Mouse (Mus musculus) megakaryocyte-erythroid progenitor cell, adult 5-6 weeks (primary cell): Measurements from ENCODE around the gene Gnai2. TPM values are rescaled to one million over a fixed set of nuclear protein-coding genes. Genes with fewer than 3 reads are reported as not detected.
A peak's percentile ranks its signal among the peaks of the same experiment; 100 is the strongest.

Experiments
- ATAC-seq: replicated peaks from 2 replicates; pipeline ENCODE4 v1.8.0; 2016; ENCODE audit warnings: mild to moderate bottlenecking, inconsistent platforms; ENCODE audit not compliant: severe bottlenecking, poor library complexity, low FRiP score, low TSS enrichment
- total RNA-seq, 2 experiments: library from RNA; stranded (forward) in 1 of 2; stranded (reverse) in 1 of 2; fragments of 200-1000, 215-1000 nt in 1 of 2; fragments of >200 nt in 1 of 2; fragmentation: Nextera tagmentation in 1 of 2; gene quantifications; 2 replicates each; pipeline ENCODE4 v1.2.3; 2014 to 2017

The Gnai2 gene
- total RNA-seq, 2 experiments from 2014 or later: 225 to 228 TPM

DNA sequence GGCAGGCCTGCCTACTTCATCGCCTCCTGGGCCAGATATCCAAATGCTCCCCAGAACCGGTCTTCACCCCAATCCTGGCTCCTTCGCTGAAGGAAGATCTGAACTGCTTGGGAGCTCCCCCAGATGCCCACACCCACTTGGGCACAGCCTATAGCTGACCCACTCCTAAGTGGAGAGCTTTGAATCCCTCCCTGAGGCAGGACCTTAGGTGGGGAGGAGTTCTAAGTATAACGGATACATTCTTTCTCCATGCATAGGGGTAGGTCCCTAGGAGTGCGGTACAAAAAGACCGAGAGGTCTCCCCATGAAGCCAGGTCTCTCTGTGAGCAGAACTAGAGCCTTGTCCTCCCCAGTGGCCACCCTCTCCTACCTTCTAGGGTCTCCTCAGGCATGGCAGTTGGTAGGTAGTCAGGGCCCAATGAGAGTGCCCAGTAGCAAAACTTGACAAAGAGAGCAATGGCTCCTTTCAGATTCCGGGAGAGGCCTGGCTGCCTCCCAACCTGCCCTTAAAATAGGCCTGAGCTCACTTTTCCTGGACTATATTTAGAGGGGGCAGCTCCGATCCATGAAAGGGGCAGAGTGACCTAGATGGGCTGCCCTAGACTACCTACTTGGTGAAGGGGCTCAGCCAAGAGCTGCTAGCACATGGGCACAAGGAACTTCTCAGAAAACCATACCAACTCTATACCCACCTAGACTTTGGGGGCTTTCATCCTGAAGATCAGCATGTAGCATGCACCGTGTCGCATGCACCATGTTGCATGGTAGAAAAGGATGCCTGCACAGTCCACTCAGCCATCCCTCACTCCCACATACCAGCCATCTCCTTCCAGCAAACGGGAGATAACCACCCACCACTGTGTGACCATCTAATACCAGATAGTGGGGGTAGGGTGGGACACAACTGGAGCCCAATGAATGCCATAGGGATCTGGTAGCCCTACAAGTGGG lies 38.3 kb downstream of the Gnai2 start:
- no peak for ATAC-seq

DNA sequence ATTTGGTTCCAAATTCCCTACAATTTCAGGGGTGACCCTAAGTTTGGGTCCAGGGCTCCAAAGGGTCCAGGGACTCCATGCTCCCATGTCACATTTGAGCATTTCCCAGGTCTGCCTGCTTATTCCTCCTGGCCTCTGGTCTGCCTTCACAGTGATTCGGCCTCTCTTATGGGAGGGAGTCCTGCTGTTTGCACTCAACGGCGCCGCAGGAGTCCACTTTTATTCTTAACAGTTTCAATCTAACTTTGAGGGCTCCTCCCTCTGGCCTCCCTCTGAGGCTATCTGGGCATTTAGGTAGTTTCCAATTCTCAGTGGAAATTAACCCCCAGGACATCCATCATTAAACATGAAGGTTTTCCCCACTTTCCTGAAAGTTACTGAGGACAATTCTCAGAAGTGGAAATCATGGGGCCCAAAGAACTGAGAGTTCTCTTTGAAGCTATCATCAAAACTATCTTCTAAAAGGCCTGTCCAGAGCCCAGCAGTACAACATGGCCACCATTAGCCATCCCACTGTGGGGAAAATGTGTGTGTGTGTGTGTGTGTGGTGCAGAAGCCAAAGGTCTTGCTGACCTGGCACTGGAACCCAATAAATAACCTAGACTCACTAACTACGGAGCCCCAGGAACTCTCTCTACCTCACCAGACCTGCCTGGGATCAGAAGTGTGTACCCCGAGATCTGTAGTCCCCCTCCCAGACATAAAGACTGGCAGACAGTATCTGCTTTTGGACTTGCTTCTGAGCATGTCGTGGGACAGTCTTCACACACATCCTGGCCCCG lies 40.7 kb downstream of the Gnai2 start:
- no peak for ATAC-seq

DNA sequence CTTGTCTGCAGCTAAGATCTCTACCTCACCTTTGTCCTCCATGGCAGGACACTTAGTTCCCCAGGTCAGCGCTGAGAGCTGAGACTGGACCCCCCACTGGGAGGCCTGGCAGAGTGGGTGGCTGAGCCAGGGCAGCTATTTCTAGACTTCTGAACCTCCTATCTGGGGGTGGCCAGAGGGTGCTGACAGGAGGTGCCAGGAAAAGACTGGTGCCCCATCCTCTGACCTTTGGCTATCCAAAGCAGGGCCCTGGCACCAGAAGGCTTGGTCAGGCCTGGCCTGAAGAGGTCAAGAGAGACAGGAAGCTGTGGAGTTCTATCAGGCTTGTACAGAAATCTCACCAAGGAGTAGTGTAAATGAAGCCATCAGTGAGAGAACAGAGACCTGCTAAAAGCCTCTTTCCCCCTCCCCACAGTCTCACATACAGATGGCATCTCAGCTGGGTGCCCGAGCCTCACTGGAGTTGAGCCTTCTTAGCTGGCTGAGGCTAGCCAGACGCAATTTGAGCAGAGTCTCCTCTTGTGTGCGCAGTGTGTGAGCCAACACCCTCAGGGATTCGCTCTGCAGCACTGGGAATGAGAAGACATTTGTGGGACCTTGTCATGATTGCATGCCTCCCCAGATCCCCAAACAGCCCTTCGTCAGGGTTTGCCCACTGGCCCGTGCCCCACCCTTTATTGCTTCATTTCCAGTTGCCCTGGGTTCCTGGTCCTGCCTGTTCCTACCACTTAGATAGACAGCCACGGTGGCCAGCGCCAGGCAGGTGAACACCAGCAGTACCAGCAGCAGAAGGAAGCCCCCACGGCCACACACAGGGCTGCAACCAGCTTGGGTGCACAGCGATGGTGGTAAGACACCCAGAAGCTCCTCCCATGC lies 41.8 kb downstream of the Gnai2 start:
- no peak for ATAC-seq

DNA sequence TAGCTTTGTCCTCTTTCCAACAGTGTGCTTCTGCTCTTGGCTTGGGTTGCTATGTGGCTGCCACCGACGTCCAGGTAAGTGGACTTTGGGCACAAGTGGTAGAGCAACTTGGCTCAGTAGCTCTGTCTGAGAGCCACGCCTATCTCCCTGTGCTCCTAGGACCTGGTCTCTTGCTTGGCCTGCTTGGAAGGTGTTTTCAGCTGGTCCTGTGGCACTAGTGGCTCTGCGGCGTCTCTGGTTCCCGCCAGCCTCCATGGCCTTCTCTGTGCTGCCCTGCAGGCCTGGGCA lies 44.5 kb downstream of the Gnai2 start:
- no peak for ATAC-seq

DNA sequence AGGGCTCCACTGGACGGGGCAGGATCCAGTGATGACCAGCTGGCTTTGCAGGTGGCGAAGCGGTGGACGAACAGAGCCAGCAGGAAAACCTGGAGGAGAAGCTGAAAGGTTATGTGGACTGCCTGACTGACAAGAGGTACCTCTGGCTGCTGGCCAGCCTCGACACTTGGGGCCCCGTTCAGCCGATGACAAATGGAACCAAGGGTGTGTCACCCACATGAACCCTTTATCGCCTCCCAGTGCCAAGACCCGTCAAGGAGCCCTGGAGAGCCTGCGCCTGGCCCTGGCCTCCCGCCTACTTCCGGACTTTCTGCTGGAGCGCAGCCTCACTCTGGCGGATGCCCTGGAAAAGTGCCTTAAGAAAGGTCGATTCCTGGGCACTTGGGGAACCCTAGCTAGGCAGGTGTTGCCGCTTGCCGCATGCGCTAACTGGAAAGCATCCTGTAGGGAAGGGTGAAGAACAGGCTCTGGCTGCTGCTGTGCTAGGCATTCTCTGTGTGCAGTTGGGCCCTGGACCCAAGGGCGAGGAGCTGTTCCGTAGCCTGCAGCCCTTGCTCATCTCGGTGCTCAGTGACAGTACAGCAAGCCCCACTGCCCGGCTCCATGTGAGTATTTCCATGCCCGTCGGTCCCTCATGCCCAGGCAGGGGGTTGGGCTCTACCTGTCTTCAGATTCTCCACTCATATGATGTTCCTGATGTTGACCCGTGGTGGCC lies 45.0 kb downstream of the Gnai2 start:
- ATAC-seq: peak; percentile 49

DNA sequence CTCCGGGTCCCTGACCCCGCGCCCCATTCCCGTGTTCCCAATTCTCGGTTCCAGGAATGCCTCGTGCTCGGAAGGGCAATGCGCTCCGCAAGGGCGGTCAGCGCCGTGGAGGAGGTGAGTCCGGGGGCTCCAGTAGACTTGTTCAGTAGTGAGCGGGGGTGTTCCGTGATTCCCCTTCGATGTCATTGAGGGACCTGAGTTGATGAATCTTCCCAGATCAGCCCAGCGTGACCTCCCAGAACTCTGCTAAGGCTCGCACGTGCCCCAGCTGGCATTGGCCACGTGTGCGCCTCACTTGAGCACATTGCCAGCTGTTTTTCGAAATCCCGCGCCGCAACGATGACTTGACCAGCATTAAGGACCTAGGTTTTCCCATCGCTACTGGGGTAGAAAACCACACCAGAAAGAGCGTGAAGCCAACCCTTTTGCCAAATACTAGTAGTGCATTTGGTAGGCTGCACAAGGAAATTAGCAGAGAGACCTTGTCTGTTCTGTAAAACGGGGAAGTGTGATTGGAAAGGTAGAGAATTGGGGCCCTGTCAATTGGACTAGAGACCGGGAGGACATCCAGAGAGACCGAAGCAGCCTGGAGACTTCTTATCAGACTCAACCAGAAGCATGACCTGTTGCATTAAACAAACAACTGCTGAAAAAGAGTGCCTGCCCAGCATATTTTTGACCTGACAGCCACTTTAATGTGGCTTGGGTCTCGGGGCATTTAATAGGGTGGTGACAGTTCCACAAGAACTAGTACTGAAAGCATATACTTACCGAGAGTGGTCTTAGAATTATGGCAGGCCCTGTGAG lies 47.1 kb downstream of the Gnai2 start:
- peak; percentile 25 for ATAC-seq

DNA sequence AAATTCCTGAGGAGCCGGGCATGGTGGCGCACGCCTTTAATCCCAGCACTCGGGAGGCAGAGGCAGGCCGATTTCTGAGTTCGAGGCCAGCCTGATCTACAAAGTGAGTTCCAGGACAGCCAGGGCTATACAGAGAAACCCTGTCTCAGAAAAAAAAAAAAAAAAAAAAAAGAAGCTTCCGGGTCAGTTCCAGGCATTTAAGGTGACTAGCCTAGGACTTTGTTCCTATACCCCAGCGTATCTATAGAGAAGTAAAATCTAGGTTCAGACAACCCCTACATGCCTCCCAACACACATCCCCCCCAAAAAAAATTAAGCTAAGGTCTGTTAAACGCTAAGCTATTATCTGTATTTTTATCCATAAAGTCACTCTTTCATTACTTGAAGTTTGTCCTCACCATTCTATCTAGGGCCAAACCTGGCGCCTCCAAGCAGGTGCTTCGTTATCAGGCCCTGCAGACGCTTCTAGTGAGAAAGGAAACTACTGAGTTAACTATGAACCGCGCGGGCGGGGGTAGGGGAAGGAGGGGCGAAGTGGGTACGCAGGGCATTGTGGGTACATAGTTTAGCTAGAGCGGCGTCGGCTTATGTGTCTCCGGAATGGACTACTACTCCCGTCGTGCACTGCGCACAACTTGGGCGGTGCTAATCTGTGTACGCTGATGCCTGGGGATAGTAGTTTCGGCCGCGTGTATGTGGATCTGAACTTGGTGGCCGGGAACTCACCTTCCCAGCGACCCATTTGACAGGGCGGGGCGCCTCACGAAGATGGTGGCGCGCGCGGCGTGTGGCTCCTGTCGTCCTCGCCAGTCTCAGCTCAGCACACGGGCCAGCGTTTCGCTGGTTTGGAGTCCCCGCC lies 48.0 kb downstream of the Gnai2 start, which contains the start of gene Ifrd2:
Gene Ifrd2 (plus strand): TSS at position 669 of the 859 bp plus-strand sequence.
- ATAC-seq: peak; percentile 74

DNA sequence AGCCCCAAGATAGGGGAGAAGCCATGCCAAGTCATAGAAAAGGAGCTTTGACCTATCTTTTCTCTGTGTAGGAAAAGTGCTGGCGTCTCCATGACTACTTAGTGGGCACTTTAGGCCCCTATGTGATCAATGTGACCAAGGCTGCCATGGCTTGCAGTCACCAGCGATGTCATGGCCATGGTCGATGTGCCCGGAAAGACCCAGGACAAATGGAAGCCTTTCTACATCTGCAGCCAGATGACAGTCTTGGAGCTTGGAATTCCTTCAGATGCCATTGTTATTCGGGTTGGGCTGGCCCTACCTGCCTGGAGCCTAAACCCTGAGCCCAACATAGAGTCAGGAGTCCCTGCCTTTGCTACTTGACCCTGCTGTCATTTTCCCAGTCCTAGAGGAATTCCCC lies 48.7 kb downstream of the Gnai2 start:
- ATAC-seq: no peak

DNA sequence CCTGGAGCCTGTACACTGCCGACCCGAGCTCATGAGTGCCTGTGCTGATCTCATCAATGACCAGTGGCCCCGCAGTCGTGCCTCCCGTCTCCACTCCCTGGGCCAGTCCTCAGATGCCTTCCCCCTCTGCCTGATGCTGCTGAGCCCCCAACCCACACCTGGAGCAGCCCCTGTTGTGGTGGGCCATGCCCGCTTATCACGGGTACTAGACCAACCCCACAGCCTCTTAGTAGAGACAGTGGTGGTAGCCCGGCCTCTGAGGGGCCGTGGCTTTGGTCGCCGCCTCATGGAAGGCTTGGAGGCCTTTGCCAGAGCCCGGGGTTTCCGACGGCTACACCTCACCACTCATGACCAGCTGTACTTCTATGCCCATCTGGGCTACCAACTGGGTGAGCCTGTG lies 52.0 kb downstream of the Gnai2 start:
- no peak for ATAC-seq

DNA sequence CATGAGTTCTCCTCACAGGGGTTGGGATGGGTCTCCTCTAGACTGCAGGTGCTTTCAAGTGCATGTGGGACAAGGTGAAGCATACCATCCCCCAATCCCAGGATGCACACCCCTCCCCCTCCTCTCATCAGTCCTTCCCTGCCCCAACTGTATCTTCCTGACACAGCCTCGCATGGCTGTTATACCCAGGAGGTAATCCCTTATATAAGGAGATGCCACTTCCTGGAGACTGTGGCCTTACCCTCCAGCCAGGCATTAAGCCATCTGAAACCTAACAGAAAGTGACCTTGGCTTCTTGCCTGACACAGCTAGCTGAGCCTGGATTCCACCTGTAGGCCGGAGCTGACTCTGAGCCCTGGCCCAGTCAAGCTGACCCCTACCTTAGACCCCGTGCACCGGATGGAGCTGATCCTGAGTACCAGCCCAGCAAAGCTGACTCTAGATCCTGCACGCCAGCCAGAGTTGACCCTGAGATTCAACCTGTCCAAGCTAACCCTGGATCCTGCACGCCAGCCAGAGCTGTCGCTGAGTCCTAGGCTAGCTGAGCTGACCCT lies 52.6 kb downstream of the Gnai2 start:
- no peak for ATAC-seq

DNA sequence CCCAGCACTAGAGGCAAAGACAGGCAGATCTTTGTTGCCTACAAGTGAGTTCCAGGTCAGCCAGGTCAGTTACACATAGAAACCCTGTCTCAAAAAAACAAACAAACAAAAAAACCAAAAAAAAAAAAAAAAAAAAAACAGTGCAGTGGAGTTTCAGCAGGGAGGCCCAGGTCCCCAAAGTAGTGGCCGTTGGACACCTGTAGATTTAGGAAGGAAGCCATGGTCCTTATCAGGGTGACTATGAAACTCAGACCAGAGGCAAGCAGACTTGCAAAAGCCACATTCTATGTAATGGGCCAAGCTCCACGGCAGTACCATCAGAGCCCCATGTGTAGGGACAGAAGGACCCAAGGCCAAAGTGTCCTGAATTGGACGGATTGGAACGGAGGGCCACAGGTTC lies 53.6 kb downstream of the Gnai2 start:
- ATAC-seq: no peak

DNA sequence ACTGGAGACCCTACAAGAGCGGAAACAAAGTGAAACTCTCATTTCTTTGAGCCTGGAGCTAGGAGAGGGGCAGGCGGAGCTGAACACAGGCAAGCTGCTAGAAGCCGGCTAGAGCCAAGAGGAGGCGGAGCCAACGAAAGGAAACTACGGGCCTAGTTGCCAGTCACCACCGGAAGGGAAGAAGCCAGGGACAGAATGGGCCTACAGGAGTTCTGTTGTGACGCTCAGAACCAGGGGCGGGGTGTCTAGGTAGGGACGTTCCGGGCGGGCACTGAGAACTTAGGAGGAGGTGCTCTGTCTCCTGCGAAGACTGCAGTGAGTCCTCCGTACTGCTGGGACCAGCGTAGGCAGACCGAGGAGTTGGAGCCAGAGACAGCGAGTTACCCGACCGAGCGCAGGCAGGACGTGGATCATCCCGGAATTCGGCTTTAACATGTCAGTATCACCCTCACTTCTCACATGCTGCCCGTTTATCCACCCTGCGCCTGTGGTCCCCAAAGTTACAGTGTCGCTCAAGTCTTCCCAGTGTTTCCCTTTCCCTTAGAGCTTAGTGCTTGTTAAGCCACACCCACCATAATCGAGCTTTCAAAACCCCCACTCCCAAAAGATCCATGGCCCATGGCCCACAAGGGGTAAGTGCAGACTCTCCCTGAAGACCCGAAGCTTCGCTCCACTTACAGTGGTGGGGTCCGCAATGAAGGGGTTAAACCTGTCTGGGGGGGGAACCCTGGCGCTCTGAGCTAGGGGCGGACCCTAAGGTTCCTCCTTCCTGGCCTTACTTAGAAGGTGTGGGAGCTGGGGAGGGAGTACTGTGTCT lies 54.5 kb downstream of the Gnai2 start, which contains the start of gene Hyal3:
Gene Hyal3 (plus strand): TSS at position 318 of the 817 bp plus-strand sequence.
- peak; percentile 84 for ATAC-seq

DNA sequence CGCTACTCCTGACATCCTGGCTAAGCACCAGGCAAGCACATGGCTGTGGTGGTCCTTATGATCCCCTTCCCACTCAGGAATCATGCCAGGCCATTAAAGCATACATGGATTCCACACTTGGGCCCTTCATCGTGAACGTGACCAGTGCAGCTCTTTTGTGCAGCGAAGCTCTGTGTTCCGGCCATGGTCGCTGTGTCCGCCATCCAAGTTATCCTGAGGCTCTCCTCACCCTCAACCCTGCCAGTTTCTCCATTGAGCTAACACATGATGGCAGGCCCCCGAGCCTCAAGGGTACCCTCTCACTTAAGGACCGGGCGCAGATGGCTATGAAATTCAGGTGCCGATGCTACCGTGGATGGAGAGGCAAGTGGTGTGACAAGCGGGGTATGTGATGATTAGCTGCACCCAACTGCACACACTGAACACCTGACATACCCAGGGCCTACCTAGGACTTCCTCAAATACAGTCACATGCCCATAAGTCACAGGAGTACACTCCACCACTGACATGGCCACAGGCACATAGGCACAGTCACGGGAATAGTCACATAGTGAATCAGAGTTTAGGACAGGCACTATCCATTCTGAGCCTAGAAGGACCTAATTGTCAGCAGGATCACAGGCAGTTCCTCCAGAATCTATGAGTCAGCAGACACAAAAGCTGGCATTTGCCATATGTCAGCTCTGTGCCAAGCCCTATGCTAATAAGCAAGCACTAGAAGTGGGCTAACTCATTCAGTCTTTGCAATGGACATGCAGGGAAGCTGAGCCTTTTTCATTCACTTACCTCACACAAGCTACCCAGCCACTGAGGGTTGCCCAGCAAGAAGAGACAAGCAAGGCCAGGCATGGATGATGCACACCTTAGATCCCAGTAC lies 55.9 kb downstream of the Gnai2 start:
- ATAC-seq: no peak

DNA sequence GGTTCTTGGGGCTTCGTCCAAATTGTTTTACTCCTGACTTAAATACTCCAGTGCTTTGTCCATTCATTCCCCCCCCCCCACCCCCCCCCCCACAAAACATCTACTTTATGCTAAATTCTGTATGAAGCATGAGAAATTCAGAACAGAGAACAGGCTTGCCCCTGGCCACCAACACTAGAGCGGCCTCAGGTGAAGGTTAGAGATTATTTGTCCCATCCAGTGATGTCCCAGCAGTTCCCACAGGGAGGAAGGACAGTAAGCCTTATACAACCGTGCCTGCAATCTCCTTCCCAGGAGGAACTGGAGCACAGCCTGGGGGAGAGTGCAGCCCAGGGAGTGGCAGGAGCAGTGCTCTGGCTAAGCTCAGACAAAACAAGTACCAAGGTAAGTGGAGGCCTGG lies 56.6 kb downstream of the Gnai2 start, which contains the start of gene Naa80:
Gene Naa80 (plus strand): TSS at position 301 of the 400 bp plus-strand sequence.
- ATAC-seq: no peak

DNA sequence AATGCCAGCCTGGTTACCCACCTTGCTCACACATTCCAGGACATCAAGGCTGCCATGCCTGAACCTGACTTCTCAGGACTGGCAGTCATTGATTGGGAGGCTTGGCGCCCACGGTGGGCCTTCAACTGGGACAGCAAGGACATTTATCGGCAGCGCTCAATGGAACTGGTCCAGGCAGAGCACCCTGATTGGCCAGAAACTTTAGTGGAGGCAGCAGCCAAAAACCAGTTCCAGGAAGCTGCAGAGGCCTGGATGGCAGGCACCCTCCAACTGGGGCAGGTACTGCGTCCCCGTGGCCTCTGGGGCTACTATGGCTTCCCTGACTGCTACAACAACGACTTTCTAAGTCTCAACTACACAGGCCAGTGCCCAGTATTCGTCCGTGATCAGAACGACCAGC lies 57.3 kb downstream of the Gnai2 start:
- ATAC-seq: no peak
